Mouse (Mus musculus) gastrocnemius, postnatal 36 days (tissue): ENCODE data around the gene Dna2. TPM values are rescaled to one million over a fixed set of nuclear protein-coding genes. Genes with fewer than 3 reads are reported as not detected.
"Not testable (repeated sequence)": the region's sequence is repeated elsewhere in the genome, so short reads cannot be mapped to it uniquely, and the experiment has no call there.

ENCODE experiments used
- DNase-seq, 2 experiments: peaks; one replicate each; pipeline ENCODE4 v3.0.0; 2022
- intact Hi-C: fragments of 180-260 bp; cut with DNase I; formaldehyde crosslinking; loops from one replicate; pipeline ENCODE4 v1.15.1; 2025
- long read RNA-seq, 2 experiments: library from polyadenylated mRNA; stranded (forward); transcript quantifications; one replicate each; pipeline ENCODE4 v2.0.0; 2021
- total RNA-seq, 2 experiments: library from RNA; stranded (reverse); gene quantifications; 2 replicates each; pipeline ENCODE4 v1.2.3; 2021

The Dna2 gene
- total RNA-seq = under 1 TPM; 0.39 to 0.43 TPM
- long read RNA-seq, experiment 1 = 0 reads
- long read RNA-seq, experiment 2, partial matches to known transcripts = 1 of 1 reads
- long read RNA-seq, experiment 2, other reads (novel, unspliced or antisense) = 0 of 1 reads

- peak; percentile 62 to 66 for DNase-seq
- intact Hi-C loops = no loop called here
Observed at GRCm38 (mm10) chr10:62946738-62947471, at the start of gene Dna2. Gene Dna2 (plus strand): TSS chr10:62947026.

DNA sequence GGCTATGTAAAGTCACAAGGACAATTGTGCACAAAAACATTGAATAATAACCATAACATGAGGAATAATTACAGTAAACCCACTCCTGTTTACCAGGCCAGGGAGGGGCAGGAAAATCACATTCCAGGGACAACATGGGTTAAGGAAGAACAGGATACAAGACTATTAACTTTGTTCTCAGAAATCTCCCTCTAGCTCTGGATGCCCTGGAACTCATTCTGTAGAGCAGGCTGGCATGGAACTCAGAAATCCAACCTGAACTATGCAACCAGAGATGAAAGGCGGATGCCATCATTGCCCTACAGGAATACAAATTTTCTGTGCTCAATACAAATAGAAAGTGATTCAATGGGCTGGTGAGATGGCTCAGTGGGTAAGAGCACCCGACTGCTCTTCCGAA lies 49.4 kb upstream of the Dna2 start:
- intact Hi-C loops = no loop called here
- DNase-seq = no peak

DNA sequence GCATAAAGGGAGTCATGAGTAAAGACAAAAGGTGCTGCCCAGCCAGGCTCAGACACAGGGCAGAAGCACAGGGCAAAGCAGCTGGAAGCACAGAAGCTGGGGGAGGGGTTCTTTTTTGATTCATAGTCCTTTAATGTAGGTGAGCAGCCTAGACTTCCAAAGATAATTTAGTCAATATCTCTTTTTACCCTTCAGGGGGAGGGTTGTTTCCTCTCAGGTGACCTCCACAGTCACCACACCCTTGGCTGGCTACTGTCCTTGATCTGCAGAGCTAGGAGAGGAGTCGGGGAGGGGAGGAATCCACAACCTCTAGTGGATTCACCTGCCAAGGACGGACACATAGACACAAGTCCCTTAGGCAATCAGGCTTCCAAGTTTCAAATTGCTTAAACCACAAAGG lies 48.8 kb upstream of the Dna2 start:
- intact Hi-C loops = no loop called here
- no peak for DNase-seq

- DNase-seq = no peak
- intact Hi-C loops = no loop called here
Observed at GRCm38 (mm10) chr10:62900144-62900543, 46.7 kb upstream of the Dna2 start.

- intact Hi-C loops = no loop called here
- no peak for DNase-seq
Observed at GRCm38 (mm10) chr10:62901826-62902225, 45.0 kb upstream of the Dna2 start.

DNA sequence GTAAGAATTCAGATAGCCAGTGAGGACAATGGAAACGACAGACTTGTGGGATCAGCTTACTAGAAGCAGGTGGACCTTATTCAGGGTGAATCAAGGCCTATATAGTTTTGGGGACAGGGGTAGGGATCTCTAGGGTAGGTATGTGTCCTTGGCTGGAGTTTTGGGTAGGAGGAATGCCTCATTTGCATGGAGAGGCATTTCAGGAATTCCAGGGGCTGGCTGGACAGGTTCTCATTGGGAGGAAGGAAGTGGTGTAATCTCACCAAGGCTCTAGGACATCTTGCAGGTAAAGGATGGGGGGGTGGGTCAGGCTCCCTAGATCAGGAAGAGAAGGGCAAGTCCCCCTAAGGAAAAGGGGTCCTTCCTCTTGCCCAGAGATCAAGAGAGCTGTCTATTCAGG lies 44.0 kb upstream of the Dna2 start:
- intact Hi-C loops = no loop called here
- no peak for DNase-seq

GRCm38 (mm10) chr10:62906336-62906735 lies 40.5 kb upstream of the Dna2 start:
- intact Hi-C loops = no loop called here
- no peak for DNase-seq

- intact Hi-C loops, DNase-seq: not testable (repeated sequence)
Observed at GRCm38 (mm10) chr10:62908896-62909295, 37.9 kb upstream of the Dna2 start, which contains the start of gene Tet1. Gene Tet1 (minus strand): TSS chr10:62908996.

- no peak for DNase-seq
- intact Hi-C loops = no loop called here
Observed at GRCm38 (mm10) chr10:62911120-62911519, 35.7 kb upstream of the Dna2 start.

DNA sequence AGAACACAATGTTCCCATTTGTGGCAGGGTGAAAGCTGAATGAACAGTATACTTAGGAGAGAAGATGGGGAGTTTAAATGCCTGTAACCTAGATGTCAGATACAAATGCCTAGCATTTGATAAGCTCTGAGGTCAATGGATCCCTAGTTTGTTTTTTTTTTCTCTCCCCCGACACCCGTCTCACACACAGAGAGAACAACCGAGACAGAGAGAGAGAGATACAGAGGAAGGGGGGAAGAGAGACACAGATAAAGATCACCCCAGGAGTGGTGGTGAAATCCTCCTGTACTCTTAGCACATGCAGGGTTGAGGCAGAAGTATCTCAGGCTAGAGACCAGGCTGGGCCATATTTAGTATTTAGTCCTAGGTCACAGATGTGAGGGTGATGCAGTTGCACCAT lies 27.8 kb upstream of the Dna2 start:
- intact Hi-C loops = no loop called here
- DNase-seq = no peak

DNA sequence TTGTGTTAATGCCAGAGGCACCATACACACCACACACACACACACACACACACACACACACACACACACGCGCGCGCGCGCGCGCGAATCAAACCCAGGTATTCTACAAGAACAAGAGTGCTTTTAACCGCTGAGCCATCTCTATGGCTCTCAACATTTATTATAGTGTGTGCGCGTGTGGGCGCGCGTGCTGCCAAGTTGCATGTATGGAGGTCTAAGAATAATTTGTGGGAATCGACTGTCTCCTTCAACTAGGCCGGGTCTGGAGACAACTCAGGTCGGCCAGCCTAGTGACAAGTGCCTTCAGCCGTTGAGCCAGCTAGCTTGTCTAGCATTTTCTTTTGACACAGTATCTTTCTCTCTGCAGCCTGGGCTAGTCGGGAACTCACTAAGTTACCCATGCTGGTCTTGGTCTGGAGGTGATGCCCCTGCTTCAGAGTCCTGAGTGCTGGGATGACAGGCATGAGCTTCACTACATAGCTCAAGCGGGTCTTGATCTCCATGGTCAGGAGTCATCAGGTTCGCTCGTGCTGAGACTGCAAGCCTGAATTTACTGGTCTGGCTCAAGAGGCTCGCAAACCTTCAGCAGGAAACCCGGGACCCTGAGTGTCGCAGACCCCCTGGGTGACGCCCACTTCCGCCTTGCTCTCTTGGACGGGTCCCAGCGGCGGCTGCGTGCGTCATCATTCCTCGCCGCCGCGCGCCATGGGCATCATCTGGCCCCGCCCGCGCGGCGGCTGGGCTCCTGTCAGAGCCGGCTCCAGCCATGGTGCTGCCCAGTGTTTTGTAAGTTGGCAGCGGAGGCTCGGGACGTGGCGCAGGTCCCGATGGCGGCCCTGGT lies 26.7 kb upstream of the Dna2 start, which contains the start of gene Slc25a16:
TSS of gene Slc25a16 (plus strand) at position 709 of the 841 bp plus-strand sequence.
- peak; percentile 88 to 92 for DNase-seq
- intact Hi-C loops = loop anchor here (1.0 kb wide), 1 partner anchor 128 kb away; the partner anchor contains the start of gene Ccar1

DNA sequence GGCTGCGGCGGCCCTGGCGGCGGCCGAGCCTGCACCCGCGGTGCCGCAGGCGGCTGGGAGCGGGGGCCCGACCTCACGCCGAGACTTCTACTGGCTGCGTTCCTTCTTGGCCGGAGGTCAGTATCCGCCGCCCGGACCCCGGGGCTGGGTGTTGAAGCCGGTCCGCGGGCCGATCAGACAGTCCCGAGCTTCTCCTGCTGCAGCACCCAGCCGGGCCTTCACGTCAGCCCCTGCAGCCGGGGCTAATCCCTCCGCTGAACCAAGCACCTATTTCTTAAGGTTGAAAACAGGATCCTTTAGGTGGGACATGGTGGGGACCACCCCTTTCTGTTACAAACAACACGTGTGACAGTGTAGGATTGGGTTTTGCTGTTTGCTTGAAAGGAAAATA lies 26.1 kb upstream of the Dna2 start:
- intact Hi-C loops = loop anchor here (1.0 kb wide), 1 partner anchor 128 kb away; the partner anchor contains the start of gene Ccar1
- no peak for DNase-seq

DNA sequence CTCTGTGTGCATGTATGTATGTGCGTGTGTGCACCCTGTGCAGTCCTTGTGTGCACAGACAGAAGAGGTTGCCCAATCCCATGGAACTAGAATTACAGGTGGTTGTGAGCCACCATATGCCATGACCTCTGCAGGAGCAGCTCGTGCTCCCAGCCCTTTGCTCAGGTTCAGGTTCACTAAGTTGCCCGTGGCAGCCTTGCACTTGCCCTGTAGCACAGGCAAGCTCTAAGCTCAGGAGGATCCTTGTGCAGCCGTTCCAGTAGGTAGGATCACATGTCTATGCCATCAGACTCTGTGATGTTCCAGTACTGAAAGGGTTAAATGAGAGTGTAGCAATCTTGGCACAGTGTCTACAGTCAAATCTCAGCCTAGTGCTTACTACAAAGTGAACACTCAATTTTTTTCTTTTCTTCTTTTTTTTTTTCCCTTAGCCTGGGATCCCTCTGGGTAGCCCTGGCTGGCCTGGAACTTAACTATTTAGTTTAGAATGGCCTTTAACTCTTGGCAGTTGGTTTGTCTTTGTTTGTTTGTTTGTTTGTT lies 22.7 kb upstream of the Dna2 start:
- no peak for DNase-seq
- intact Hi-C loops = no loop called here

GRCm38 (mm10) chr10:62932381-62932780 lies 14.4 kb upstream of the Dna2 start:
- no peak for DNase-seq
- intact Hi-C loops = no loop called here

DNA sequence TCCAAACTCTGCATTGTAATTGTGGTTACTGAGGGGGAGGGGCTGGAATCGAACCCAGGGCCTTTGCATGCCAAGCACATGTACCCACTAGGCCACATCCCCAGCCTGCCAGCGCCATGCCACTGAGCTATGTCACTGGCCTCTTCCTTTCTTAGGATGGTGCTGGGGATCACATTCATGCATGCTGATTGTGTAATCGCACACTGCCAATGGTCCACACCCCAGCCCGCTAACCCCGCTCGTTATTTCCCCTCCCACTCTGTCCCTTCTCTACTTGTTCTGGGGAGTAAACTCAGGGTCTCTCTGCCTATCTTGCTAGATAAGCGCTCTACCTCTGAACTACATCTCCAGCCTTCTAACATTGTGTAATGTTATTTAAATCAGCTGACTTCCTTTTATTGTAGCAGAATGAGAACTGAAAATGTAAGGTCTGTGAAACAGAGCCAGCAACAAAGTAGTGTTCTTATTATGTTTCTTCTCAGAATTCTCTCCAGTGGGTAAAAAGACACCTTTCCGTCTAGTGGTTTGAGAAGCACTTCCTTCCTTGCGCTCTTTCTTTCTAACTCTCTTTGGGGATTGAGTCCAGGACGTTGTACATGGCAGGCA lies 1.7 kb upstream of the Dna2 start:
- intact Hi-C loops = no loop called here
- no peak for DNase-seq

- intact Hi-C loops = no loop called here
Observed at GRCm38 (mm10) chr10:62948551-62948950, 1.7 kb downstream of the Dna2 start.

GRCm38 (mm10) chr10:62963956-62964355 lies 17.1 kb downstream of the Dna2 start:
- no peak for DNase-seq
- intact Hi-C loops = no loop called here

More at GRCm38 (mm10) chr10:62948551-62948950, 1.7 kb downstream of the Dna2 start:
- no peak for DNase-seq

GRCm38 (mm10) chr10:62965796-62966195 lies 19.0 kb downstream of the Dna2 start:
- no peak for DNase-seq
- intact Hi-C loops = no loop called here

DNA sequence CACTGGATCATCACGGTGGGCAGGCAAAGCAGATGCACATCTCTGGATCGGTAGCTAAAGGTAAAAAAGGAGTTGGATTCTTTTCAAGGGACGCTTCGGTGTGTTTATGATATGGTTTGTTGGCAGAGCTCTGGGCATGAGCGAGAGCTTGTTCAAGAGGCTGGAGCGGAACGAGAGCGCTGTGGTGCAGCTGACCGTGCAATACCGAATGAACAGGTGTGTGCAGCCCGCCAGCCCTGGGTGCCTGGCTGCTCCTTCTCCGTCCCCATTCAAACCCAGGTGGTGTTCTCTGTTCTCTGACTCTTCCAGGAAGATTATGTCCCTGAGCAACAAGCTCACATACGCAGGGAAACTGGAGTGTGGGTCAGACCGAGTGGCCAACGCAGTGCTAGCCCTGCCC lies 19.5 kb downstream of the Dna2 start:
- intact Hi-C loops = no loop called here
- no peak for DNase-seq

- intact Hi-C loops = no loop called here
- DNase-seq = no peak
Observed at GRCm38 (mm10) chr10:62971821-62972220, 25.0 kb downstream of the Dna2 start.

GRCm38 (mm10) chr10:62979667-62980038 lies 32.8 kb downstream of the Dna2 start:
- intact Hi-C loops = no loop called here
- DNase-seq = no peak
